26 mouse cellular contexts compared by ENCODE assay signal in genomic region chr2:68792296-68792695, GRCm38 (mm10).
A peak's percentile ranks its signal among the peaks of the same experiment; 100 is the strongest.
DNase-seq lines count a peak whose midpoint lies in the region; ATAC-seq and TF ChIP-seq lines count a peak whose summit lies in the region.
"Had no signal": no experiment of that assay in that cellular context is flagged by ENCODE, and none has a peak within 500 bp of the region (broad histone marks: within the 10 kb centered on the region; RNA-seq: fewer than 3 reads in every experiment).

No protein-coding gene starts in this region.

- intact Hi-C loops in heart, adult 2 months (cut with DNase I), result no loop called here
- intact Hi-C loops in heart, postnatal 10 days (cut with DNase I), result loop anchor here (2.0 kb wide), 1 partner anchor 69 kb away; the partner anchor contains the start of gene Cers6

- DNase-seq in heart, adult 2 months, result peak in 1 of 2 experiments; percentile 41
- DNase-seq in heart, adult 8-10 months (ENCODE audit: low spot score), result no peak
- peak; percentile 9 for DNase-seq in thymus, postnatal 14 days
- no peak for DNase-seq in thymus, postnatal 25 days
- DNase-seq in heart, postnatal 10 days, result peak; percentile 38 to 51
- DNase-seq in heart, postnatal 4 days, result peak; percentile 30
- DNase-seq in urinary bladder, postnatal 25 days (ENCODE audit: low spot score), result no peak
- DNase-seq: adrenal gland, adult 2 months; adrenal gland, postnatal 14 days; cerebellum, adult 11 months; cerebellum, adult 2 months; cerebellum, adult 9-11 months; cerebellum, postnatal 25 days; forebrain, postnatal 0 days; gastrocnemius, adult 2 months; gastrocnemius, postnatal 14 days had no signal

- no peaks in the 10 kb centered on the region for H3K27me3 ChIP-seq in heart, adult 2 months (ENCODE audit: control insufficient read depth, insufficient read depth, low read length)
- no peaks in the 10 kb centered on the region for H3K27me3 ChIP-seq in midbrain, embryonic 15.5 days (replicated peaks)
- H3K27me3 ChIP-seq: embryonic facial prominence, embryonic 12.5 days; embryonic facial prominence, embryonic 15.5 days; heart, embryonic 13.5 days; hindbrain, embryonic 13.5 days; intestine, embryonic 15.5 days had no signal

- no peak overlapping the region for H3K4me2 ChIP-seq in midbrain, embryonic 15.5 days
- H3K4me2 ChIP-seq: embryonic facial prominence, embryonic 12.5 days; embryonic facial prominence, embryonic 15.5 days; heart, embryonic 13.5 days; hindbrain, embryonic 13.5 days; intestine, embryonic 15.5 days had no signal

- ATAC-seq in midbrain, embryonic 15.5 days (replicated peaks), result no peak
- ATAC-seq: CD4-positive, CD25-positive, alpha-beta regulatory T cell, adult 4 months; forebrain, embryonic 14.5 days; forebrain, postnatal 0 days; hindbrain, embryonic 16.5 days; intestine, embryonic 15.5 days had no signal

- H3K27ac ChIP-seq in heart, adult 2 months, result no peak overlapping the region
- H3K27ac ChIP-seq in midbrain, embryonic 15.5 days, result no peak overlapping the region
- H3K27ac ChIP-seq: embryonic facial prominence, embryonic 12.5 days; embryonic facial prominence, embryonic 15.5 days; gastrocnemius, adult 2 months; heart, embryonic 13.5 days; hindbrain, embryonic 10.5 days; hindbrain, embryonic 13.5 days; intestine, embryonic 15.5 days had no signal

- no peak for TF ChIP-seq POLR2A in heart, adult 2 months (IDR thresholded peaks at IDR 0.05; ENCODE audit: insufficient read depth, low read depth, low read length)

- 0 out of 2 replicates have a peak, but pooled peaks have one; percentile 17 for TF ChIP-seq EP300 in heart, adult 2 months (IDR thresholded peaks at IDR 0.05; ENCODE audit: insufficient read depth, low read depth, low read length)

- H3K36me3 ChIP-seq in heart, adult 2 months (ENCODE audit: control insufficient read depth, insufficient read depth, low read length), result no peaks in the 10 kb centered on the region
- no peaks in the 10 kb centered on the region for H3K36me3 ChIP-seq in midbrain, embryonic 15.5 days (replicated peaks)
- H3K36me3 ChIP-seq: embryonic facial prominence, embryonic 12.5 days; embryonic facial prominence, embryonic 15.5 days; heart, embryonic 13.5 days; hindbrain, embryonic 10.5 days; hindbrain, embryonic 13.5 days; intestine, embryonic 15.5 days had no signal

- H3K9ac ChIP-seq in heart, adult 2 months (ENCODE audit: low read depth, low read length), result no peak overlapping the region
- H3K9ac ChIP-seq in midbrain, embryonic 15.5 days, result no peak overlapping the region
- H3K9ac ChIP-seq: embryonic facial prominence, embryonic 12.5 days; embryonic facial prominence, embryonic 15.5 days; forebrain, postnatal 0 days; heart, embryonic 13.5 days; hindbrain, embryonic 13.5 days; intestine, embryonic 15.5 days had no signal

- no peaks in the 10 kb centered on the region for H3K79me2 ChIP-seq in heart, adult 2 months (replicated peaks; ENCODE audit: control insufficient read depth, insufficient read depth, low read length)

- WGBS in heart, adult 2 months, result 24% methylated on average over 5 of the region's 5 CpGs
- WGBS in midbrain, embryonic 15.5 days, result 87% methylated on average over 5 of the region's 5 CpGs

- TF ChIP-seq CTCF in heart, adult 2 months (IDR thresholded peaks at IDR 0.05), result no peak

- no peaks in the 10 kb centered on the region for H3K9me3 ChIP-seq in midbrain, embryonic 15.5 days
- H3K9me3 ChIP-seq: embryonic facial prominence, embryonic 12.5 days; embryonic facial prominence, embryonic 15.5 days; heart, embryonic 13.5 days; hindbrain, embryonic 10.5 days; hindbrain, embryonic 13.5 days; intestine, embryonic 15.5 days had no signal

- H3K4me3 ChIP-seq in heart, adult 2 months, result no peak overlapping the region
- no peak overlapping the region for H3K4me3 ChIP-seq in midbrain, embryonic 15.5 days
- H3K4me3 ChIP-seq: embryonic facial prominence, embryonic 12.5 days; embryonic facial prominence, embryonic 15.5 days; gastrocnemius, adult 2 months; heart, embryonic 13.5 days; hindbrain, embryonic 10.5 days; hindbrain, embryonic 13.5 days; intestine, embryonic 15.5 days had no signal

- H3K4me1 ChIP-seq in heart, adult 2 months (ENCODE audit: control insufficient read depth, insufficient read depth, low read length), result peaks cover 5% of the 10 kb centered on the region
- H3K4me1 ChIP-seq in midbrain, embryonic 15.5 days, result peaks cover 16% of the 10 kb centered on the region
- H3K4me1 ChIP-seq: embryonic facial prominence, embryonic 12.5 days; embryonic facial prominence, embryonic 15.5 days; intestine, embryonic 15.5 days had no signal

Comparison
In these comparisons a context has a peak if more than half of its experiments do, and no peak if none do; other contexts are left out.
1. DNase-seq: peak in thymus, postnatal 14 days (single experiment), heart, postnatal 10 days (2 of 2) and heart, postnatal 4 days (single experiment); none in heart, adult 8-10 months (single experiment), thymus, postnatal 25 days (single experiment) and urinary bladder, postnatal 25 days (single experiment).